Mouse (Mus musculus) embryonic stem cell, embryonic (primary cell): ENCODE data around the gene Cox5a.

ENCODE experiments used
- CTCF ChIA-PET, 4 experiments: fragments of 300-600 bp in 2 of 4; fragments of 350-600 bp in 2 of 4; sonication (Branson Sonifier 250); formaldehyde crosslinking; loops; one replicate each; lab custom pipeline; 2022; ENCODE audit warnings: inconsistent platforms in 2 of 4; lab: Charles Lee
- POLR2A ChIA-PET, 4 experiments: fragments of 300-600 bp in 2 of 4; fragments of 350-600 bp in 2 of 4; sonication (Branson Sonifier 250); formaldehyde crosslinking; loops; one replicate each; lab custom pipeline; 2022; ENCODE audit warnings: antibody characterized with exemption in 4 of 4, inconsistent platforms in 1 of 4; lab: Charles Lee

Gene Cox5a

DNA sequence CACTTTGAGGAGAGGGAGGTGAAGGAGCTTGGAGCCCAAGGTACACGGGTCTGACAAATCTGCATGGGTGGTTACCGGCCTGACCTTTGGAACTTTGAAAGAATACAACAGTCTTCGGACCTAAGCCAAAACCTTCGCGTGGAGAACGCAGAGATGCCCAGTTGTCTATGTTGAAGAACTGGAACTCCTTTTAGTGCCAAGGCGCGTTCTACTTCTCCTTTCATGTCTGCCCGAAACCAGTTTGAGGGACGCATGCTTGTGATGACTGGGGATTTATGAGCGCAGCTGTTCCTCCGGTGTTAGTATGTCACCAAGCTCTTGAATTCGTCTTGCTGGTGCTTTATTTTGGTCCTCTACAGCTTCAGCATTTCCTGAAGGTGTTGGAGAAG lies 40.6 kb downstream of the Cox5a start:
- ChIA-PET POLR2A (interaction anchor here in 3 of 4 experiments (0.6 to 2.5 kb wide), 20 partner anchors 8 to 94 kb away, joined by 3 to 32 read pairs (median 3); partner anchors contain the start of genes Rpp25 (in 3 of the 3), Mpi (in 2 of the 3), Cox5a (in 1 of the 3) and Scamp5 (in 1 of the 3)), CTCF (interaction anchor here in 3 of 4 experiments (0.5 to 1.0 kb wide), 3 partner anchors 20 to 648 kb away, joined by 3 to 4 read pairs (median 4); no protein-coding TSS in a partner anchor)

DNA sequence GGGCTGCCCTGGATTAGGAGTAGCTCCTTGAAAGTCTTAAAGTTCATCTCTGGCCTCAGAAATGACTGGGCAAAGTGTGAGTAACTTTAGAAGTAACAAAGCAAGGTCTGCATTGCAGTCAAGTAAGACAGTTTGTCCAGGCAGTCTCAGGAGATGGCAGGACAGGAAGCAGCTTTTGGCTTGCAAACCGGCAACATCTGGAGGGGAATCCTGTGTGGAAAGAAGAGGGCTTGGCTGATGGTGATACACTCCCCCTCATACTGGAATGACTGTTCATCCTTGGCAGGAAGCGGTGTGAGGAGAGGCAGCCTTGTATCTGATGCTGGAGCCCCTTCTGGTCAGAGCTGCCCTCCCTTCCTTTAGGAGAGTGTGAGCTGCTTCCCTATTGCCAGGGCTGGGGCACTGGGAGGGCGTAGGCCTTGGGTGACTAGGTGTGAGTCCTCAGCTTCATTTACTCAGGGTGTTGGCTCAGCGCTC lies 41.9 kb downstream of the Cox5a start:
- POLR2A ChIA-PET: interaction anchor here in 3 of 4 experiments (0.5 to 2.5 kb wide), 23 partner anchors 7 to 246 kb away, joined by 3 to 32 read pairs (median 3); partner anchors contain the start of genes Mpi (in 2 of the 3), Cox5a (in 1 of the 3) and Rpp25 (in 1 of the 3)
- CTCF ChIA-PET: interaction anchor here in 3 of 4 experiments (0.5 to 1.2 kb wide), 9 partner anchors 21 to 738 kb away, joined by 3 to 5 read pairs (median 3); partner anchors contain the start of gene Cox5a (in 1 of the 3)

DNA sequence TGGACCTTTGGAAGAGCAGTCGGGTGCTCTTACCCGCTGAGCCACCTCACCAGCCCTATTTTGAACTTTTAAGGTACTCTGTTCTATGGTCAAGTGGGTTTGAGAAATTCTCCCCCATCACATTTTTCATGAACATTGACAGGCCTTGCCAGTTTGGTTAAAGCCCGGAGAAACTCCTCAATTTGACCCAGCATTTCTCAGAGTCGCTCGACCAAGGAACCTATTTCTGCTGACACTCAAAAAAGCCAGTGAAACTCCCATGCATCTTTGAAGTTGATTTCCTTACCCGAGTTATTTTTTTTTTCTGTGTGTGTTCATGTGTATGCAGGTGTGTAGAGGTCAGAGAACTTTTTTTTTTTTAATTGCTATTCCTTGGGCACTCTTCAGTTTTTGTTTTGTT lies 43.5 kb downstream of the Cox5a start:
- CTCF ChIA-PET: no interaction called here
- POLR2A ChIA-PET: interaction anchor here in 2 of 4 experiments (0.7 to 1.7 kb wide), 3 partner anchors 18 to 71 kb away, joined by 3 to 4 read pairs (median 3); partner anchors contain the start of gene Ulk3 (in 1 of the 2)

GRCm38 (mm10) chr9:57565741-57566221 lies 44.7 kb downstream of the Cox5a start:
- ChIA-PET POLR2A (interaction anchor here in 1 of 4 experiments (0.9 to 1.8 kb wide), 4 partner anchors 13 to 88 kb away, joined by 3 to 5 read pairs (median 4); partner anchors contain the start of genes Csk, Mpi and Ulk3), CTCF (interaction anchor here in 2 of 4 experiments (1.0 to 1.5 kb wide), 3 partner anchors 24 to 179 kb away, joined by 3 to 7 read pairs (median 4); no protein-coding TSS in a partner anchor)

GRCm38 (mm10) chr9:57566846-57567245 lies 45.8 kb downstream of the Cox5a start:
- ChIA-PET CTCF (interaction anchor here (0.5 to 2.3 kb wide), 56 partner anchors 10 to 675 kb away, joined by 3 to 24 read pairs (median 4); partner anchors contain the start of genes Mpi (in 2 of the 4), Ulk3 (in 2 of the 4), Cox5a (in 1 of the 4) and Cplx3 (in 1 of the 4)), POLR2A (interaction anchor here (0.6 to 1.8 kb wide), 20 partner anchors 9 to 253 kb away, joined by 3 to 8 read pairs (median 4); partner anchors contain the start of genes Csk (in 1 of the 4), Mpi (in 1 of the 4), Rpp25 (in 1 of the 4) and Ulk3 (in 1 of the 4))

DNA sequence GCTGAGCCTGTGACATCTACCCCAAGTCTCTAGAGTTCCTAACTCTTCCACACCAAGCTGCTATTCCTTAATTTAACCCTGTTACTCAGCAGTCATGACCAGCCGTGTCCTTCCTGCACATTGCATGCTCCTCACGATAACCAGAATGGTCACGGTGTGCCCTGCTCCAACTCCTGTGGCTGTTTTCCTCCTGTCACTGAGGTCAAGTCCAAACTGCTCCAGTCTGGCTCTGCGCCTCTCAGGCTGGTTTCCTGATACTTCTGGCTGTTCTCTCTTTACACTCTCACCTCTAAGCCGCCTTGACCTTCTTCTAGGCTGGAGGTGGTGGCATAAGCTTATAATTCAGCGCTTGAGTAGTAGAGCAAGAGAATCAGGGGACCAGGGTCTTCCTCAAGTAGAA lies 47.4 kb downstream of the Cox5a start:
- ChIA-PET CTCF (interaction anchor here in 2 of 4 experiments (0.6 to 2.3 kb wide), 2 partner anchors 60 to 82 kb away, joined by 3 to 11 read pairs; no protein-coding TSS in a partner anchor), POLR2A (interaction anchor here in 1 of 4 experiments (0.9 to 1.6 kb wide), 2 partner anchors 16 to 65 kb away, joined by 3 to 4 read pairs; partner anchors contain the start of genes Mpi and Rpp25)

DNA sequence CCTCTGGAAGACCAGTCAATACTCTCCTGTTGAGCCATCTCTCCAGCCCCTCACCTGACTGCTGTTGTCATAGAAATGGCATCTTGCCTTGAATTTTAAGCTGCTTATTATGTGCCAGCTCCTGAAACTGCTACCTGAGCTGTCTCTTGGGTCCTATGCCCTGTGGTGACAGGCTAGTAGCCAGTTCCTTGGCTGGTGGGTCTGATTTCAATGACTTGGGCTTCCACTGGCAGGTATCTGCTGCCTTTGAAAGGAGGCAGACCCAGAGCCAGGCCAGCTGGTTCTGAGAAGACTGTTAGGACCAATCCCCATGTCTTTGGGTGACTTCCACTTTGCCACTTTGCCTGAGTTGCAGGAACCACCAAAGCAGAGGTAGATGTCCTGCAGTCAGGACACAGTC lies 53.3 kb downstream of the Cox5a start:
- ChIA-PET POLR2A (interaction anchor here in 2 of 4 experiments (0.6 to 1.4 kb wide), 5 partner anchors 10 to 578 kb away, joined by 3 to 5 read pairs (median 3); no protein-coding TSS in a partner anchor), CTCF (interaction anchor here in 2 of 4 experiments (0.5 to 1.0 kb wide), 4 partner anchors 20 to 55 kb away, joined by 3 to 6 read pairs (median 4); no protein-coding TSS in a partner anchor)

- CTCF ChIA-PET: no interaction called here
- POLR2A ChIA-PET: interaction anchor here in 1 of 4 experiments (0.7 kb wide), 1 partner anchor 35 kb away, joined by 3 read pairs; no protein-coding TSS in a partner anchor
These were observed 54.5 kb downstream of the Cox5a start for GRCm38 (mm10) chr9:57575577-57575976.

DNA sequence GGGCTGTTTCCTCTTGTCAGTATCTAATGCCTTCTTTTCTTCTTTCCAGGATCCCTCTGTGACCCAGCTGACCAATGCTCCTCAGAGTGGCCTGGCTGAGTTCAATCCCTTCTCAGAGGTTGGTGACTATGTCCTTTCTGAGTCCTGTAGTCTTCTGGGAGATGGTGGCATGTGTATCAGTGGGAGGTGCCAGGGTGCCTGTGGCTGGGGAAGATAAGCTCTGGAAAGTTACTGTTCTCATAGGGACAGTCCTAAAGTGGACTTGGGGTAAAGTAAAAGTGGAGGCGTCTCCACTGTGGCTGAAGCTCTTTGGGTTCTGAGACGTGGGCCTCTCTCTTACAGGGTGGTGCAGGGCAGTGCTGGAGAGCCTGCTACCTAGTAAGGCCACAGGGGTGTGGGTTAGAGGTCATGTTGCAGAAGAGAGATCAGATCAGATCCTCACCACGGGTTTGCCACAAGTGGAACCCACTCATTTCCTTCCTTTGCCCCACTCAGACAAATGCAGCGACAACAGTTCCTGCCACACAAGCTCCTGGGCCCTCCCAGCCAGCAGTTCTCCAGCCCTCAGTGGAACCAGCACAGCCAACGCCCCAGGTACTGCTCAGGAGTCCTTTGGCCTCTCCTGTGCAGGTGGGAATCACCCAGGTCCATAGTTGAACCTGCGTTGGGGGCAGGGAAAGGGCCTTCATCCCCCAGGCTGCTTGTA lies 56.2 kb downstream of the Cox5a start:
- POLR2A ChIA-PET: interaction anchor here in 1 of 4 experiments (0.6 to 0.8 kb wide), 2 partner anchors 41 to 266 kb away, joined by 3 to 4 read pairs; no protein-coding TSS in a partner anchor
- CTCF ChIA-PET: interaction anchor here in 1 of 4 experiments (1.1 to 1.2 kb wide), 2 partner anchors 10 to 92 kb away, joined by 3 to 4 read pairs; no protein-coding TSS in a partner anchor
